Mouse (Mus musculus) cerebellum, adult 11 months (tissue): ENCODE measurements around the gene Dync1i2.

Experiments
- DNase-seq: peaks from one replicate; pipeline ENCODE4 v3.0.0; 2022

The Dync1i2 gene

DNA sequence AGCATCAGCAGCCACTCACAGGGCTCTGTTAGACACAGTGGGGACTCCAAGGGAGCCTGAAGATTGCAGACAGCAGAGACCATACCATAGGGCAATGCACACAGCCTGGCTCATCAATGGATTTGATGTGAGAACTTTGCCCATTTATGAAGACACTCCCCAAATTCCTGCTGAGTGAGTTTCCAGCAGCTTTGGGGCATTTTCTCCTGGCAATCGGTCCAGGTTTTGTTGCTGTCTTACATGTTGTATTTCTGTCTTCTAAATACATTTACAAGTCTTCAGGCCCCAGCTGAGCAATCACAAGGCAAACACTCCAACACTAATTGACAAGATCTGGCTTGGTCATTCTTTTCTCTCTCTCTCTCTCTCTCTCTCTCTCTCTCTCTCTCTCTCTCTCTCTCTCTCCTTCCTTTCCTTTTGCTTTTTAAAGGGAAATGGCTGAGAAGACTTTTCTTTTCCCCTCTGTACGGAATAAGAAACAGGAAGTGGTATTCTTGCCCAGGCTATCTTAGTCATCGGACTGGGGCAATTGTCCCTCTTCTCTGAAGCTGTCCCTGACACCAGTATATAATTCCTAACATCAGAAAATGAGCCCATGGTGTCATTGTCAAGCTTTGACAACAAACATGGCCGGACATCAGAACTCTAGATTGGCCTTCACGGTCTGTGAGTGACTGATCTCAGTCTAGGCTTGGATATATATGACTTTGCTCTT, 2.3 kb upstream of the Dync1i2 start:
- DNase-seq, result no peak

DNA sequence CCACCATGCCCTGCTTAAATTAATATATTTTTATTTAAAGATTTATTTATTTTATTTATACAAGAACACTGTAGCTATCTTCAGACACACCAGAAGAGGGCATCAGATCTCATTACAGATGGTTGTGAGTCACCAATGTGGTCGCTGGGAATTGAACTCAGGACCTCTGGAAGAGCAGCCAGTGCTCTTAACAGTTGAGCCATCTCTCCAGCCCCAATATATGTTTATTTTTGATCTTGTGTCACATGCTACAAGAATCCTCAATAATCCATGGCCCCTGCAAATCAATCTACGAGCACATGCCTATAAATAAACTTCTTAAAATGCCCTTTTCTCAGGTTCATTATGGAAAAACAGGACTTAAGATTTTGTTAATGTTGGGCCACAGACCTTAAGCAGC, 410 bp upstream of the Dync1i2 start:
- peak; percentile 17 for DNase-seq

DNA sequence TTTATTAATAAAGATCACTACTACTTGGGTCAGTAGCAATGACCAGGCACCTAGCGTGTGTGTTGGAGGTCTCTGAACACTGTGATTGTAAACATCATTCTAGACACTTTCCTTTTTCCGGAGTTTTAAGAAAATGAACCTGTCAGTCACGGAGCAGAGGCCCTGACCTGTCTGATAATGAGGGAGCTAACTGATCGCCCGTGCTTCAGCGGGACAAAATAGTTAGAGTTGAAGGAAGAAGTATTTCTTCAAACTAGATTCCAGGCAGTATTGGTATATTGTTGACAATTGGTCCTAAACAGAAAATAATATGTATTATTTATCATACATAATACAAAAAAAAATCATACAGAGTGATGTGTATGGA, 837 bp downstream of the Dync1i2 start:
- DNase-seq, result no peak

DNA sequence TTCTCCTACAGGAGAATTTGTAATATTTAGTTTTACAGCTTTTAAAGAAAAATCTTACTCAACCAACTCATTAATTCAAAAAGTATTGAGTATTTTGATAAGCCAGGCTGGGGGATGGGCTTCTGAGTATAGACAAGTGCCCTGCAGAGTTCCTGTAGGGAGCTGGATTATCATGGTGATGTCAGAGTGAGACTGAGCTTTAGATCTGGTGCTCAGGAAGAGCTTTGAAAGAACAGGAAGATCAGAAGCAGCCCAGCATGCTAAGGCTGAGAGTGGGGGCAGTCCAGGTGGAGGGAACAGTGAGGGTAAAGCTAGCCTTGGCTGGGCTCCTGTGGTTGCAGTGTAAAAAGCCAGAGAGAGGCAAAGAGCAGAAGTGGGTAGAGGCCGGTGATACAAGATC, 9.5 kb downstream of the Dync1i2 start:
- DNase-seq, result no peak

DNA sequence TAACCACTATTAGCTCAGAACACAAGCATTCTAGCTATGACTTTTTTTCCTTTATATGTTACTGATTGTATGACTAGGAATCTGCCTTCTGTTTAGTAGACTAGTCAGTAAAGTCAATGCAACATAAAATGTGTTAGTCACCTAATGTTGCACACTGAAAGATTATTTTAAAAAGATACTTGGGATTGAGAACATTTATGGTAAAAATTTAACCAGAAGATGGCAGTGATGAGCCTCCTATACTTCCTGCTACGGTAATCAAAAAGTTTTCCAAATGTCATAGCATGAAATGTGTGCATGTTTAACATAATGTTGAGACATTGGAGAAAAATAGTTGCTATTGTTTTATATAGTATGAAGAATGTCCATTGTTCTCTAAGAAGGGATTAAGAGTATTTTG, 15.9 kb downstream of the Dync1i2 start:
- no peak for DNase-seq

DNA sequence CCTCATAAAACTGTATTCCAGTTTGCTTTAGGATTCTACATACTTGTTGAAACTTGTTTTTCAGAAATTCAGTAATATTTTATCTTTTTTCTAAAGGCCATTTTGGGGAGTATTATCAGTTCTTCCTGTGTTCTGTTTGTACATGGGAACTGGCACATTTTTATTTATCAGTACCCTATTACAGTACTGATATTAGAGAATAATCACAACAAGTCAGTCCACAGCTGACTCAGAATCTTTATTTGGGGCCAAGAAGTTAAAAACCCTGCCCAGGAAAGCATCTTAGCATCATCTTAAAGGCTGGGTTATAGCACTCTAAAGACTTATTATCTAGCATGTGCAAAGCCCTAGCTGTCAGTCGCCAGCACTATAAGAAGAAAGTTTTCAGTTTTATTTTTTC, 18.1 kb downstream of the Dync1i2 start:
- DNase-seq, result no peak

DNA sequence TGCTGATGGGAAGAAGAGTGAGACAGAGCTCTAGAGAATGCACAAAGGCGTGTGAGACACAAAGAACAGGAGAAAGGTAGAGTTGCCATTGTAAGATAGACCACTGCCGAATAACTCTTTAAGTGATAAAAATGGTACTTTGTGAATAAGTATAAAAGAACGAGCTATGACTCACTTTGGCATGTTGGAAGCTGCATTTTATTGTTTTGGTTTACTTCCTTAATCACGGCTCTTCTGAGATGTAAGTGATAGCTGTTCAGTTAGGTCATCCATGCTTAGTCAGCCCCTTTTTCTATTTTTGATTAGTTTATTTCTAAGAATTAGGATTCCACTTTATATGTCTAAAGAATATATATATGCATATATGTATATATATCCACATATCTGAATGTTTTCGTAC, 20.4 kb downstream of the Dync1i2 start:
- no peak for DNase-seq

DNA sequence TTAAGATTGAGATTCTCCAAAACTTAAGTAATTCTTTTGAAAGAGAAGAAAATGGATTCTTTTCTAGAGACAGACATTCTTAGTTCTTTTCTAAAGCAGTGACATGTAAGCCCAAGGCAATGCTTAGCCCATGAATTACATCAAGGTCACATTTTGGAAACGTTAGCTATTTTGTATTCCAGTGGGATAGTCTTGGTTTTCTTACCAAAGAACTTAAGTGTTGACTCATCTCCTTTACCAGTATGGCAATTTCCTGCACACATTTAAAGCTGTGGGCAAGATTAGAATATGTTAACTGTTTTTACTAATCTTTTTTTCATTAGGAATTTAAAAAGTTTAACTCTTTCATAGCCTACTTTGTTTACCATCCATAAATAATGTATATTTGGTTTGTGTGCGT, 21.5 kb downstream of the Dync1i2 start:
- no peak for DNase-seq

DNA sequence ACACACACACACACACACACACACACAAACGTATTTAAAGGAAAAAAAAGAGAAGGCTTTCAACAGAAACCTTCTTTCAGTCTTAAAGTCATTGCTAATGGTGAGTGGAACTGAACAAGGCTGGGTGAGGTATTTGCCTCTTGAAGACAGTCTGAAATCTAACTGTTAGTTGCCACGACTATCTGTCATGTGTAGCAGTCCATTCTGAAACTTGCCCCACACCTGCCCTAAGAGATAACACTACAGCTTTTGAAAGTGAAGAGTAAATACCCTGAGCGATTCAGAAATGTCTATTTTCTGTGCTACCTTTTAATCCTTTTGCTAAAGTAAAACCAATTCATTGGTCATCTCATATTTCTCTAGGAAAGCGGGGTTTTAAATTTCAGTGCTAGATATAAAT, 23.9 kb downstream of the Dync1i2 start:
- DNase-seq, result no peak

DNA sequence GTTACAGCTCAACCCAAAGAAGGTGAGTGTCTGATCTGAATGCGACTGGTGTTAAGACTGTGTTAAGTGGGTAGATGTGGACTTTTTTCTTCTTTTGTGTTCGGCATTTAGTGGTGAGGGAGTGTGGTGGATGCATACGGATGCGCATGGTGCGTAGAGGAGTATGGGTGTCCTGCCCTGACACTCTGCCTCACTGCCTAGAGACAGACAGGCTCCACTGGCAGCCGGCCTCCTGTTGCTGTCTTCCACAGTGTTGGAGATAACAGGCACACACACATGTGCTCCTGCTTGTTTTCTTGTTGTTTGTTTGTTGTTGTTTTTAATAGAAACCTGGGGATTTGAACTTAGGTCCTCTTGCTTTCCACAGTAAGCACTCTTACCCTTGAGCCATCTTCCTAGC, 24.5 kb downstream of the Dync1i2 start:
- no peak for DNase-seq

DNA sequence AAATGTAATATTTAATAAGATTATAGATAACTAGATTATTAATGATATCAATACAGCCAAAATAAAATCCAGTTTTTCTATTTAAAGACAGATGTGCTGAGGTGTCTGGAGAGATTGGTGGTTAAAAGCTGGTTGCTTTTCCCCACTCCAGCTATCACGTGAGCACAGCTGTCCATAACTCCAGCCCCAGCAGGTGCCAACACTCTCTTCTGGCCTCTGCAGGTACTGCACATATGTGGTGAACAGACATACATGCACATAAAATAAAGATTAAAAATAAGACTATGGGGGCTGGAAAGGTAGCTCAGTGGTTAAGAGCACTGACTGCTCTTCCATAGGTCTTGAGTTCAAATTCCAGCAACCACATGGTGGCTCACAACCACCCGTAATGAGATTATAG, 30.0 kb downstream of the Dync1i2 start:
- DNase-seq, result no peak

DNA sequence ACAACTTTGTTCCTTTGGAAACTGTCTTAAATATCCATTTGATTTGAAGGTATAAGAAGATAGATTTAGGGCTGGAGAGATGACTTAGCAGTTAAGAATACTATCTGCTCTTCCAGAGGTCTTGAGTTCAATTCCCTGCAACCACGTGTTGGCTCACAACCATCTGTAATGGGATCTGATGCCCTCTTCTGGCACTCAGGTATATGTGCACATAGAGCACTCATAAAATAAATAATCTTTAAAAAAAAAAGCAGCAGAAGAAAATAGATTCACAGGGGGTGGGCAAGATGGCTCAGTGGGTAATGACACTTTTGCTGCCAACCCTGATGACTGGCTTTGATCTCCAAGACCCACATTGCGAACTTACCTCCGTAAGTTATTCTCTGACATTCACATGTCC, 30.7 kb downstream of the Dync1i2 start:
- no peak for DNase-seq

DNA sequence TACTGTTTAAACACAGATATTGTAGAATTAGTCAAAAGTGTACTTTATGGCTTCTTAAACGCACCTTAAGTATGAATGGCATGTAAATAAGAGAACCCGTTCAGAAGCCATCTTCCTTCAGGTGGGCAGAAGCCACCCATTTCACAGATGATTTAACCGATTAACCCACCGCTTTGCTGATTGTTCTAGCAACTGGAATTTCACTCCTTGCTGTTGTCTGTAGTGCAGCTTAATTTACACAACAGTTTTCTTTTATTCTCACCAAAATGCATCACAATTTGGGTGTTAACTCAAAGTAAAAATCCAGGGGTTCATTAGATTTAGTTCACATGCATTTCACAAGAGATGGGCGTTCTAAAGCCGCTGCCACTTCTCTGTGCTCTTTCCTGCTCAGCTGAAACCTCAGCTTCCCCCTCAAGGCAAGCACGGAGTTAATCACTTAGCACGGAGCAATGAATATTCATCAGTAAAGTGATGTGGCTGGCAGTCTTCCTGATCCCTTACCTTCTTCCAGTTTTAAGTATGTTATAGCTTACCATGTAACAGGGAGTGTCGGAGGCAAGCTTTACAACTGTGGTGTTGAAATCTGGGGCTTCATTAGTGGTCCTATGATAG, 31.7 kb downstream of the Dync1i2 start:
- no peak for DNase-seq

DNA sequence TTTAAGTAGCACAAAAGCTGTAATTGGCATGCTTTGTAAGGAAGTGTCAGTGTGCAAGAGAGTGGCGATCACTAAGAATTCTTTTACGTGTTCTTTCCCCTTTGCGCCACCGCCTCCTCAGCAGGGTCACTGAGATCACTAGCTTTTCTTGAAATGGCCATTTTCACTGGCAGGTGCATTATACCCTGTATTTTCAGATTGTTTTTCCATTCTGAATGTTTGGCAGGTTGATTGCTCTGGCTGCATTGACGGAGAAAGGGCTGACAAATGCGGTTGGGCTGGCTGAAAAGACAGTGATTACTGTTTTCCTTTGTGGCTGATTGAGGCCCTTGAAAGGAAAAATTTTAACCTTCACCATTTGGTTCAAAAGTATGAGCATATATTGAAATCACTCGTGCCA, 33.3 kb downstream of the Dync1i2 start:
- no peak for DNase-seq

DNA sequence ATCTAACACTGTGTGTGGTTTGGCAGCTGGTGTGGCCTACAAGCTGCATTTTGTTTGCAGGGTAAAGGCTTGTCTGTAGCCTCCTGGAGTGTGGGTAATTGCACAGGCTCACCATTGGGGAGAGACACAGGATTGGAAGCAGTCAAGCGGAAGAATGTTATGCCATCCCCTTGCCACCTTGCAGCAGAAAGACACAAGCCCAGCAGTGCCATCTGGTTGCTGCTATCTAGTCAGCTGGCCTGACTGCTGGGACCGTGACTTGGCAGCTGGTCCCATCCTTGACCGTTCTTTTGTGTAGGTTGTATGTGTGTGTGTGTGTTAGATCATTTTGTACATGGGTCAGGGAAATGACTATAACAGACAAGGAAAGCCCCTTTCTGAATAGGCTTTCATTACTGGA, 33.9 kb downstream of the Dync1i2 start:
- peak; percentile 75 for DNase-seq

DNA sequence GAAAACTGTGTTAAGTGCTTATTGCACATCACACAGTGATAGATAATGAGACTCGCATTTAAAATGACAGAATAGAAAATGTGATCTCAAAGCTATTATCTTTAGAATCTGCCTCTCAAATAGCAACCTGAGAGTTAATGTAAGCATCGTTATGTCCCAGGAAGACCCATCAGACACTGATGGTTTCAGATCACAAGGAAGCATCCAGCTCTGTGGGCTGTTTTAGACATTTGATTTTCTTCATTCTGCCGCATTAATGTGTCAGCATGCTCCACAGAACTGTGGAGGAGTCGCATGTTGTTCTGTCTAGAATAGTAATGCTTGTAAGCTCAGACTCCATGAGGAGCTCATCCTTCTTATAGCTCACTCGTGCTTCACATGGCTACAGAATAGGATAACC, 34.6 kb downstream of the Dync1i2 start:
- no peak for DNase-seq

DNA sequence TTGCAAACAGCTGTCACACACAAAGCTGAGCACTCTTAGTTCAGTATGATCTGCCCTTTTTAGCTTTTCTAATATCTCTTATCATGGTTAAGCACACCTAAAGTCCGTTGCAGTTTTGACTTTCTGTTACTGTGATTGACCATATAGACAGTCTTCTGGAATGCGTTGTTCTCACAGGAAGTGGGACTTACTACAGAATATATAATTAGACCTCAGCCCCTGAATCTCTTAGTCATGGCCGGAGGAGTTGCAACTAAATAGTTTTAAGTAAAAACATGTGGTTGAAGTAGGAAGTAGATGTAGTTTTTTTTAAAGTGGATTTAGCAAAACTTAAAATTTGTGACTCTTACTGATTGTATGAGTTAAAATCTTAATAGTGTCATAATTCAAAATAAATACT, 36.6 kb downstream of the Dync1i2 start:
- DNase-seq, result no peak

DNA sequence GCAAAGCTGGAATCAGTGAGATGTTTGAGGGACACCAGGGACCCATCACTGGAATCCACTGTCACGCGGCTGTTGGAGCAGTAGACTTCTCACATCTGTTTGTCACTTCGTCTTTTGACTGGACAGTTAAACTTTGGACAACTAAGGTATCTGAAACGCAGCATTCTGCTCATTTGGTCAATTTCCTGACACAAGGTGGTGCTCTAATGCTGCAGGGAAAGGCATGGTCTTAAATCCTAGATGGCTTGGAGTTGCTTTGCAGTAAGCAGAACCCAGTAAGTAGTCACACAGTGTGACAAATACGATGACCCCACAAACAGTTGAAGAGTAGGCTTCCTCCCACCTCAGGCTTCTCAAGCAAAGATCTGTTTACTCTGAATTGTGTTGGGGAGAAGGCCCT, 39.3 kb downstream of the Dync1i2 start:
- no peak for DNase-seq

DNA sequence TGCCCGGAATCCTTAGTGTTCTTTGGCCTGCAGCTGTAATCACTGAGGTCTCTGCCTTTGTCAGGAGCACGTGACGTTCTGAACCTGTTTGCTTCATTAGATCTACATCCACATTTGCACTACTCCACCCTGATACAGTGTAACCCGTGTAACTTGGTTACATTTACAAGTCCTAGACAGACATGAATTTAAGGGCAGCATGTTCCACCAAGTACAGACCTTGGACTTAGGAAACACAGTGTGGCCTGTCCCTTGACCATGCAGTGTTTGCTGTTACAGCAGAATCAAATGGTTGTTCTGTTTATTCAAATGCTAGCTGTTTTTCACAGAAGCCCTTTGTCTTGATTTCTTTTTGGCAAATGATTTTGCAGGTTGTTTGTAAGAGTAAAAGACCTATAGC, 43.3 kb downstream of the Dync1i2 start:
- DNase-seq, result no peak

DNA sequence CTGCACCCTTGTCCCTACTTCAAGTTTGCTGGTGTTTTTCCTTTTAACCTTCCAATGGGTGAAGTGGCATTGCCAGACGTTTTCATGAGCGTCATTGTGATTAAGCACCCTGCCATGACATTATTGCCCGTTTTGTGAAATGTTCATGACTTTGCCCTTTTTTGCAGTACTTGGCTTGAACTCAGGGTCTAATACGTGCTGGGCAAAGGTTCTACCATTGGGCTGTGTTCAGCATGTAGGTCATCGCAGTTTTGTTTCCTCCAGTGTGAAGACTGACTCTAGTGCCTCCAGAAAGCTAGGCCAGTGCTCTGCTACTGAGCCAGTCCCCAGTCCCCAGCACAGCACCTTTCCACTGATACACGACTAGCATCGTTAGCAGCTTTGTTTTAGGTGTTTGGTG, 45.1 kb downstream of the Dync1i2 start:
- no peak for DNase-seq

DNA sequence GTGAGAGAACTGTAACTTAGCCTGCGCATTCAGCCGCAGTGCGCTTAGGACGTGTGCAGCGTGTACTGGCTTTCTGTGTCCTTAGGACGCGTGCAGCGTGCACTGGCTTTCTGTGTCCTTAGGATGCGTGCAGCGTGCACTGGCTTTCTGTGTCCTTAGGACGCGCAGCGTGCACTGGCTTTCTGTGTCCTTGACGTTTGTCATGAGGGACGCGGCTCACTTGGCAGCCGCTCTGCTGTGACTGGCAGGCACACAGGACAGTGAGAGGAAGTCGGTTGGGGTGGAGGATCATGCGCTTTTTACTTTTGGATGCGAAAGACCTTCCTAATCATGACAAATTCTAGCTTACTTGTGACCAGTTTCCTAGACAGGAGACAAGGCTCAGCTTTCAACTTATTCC, 53.1 kb downstream of the Dync1i2 start:
- no peak for DNase-seq

DNA sequence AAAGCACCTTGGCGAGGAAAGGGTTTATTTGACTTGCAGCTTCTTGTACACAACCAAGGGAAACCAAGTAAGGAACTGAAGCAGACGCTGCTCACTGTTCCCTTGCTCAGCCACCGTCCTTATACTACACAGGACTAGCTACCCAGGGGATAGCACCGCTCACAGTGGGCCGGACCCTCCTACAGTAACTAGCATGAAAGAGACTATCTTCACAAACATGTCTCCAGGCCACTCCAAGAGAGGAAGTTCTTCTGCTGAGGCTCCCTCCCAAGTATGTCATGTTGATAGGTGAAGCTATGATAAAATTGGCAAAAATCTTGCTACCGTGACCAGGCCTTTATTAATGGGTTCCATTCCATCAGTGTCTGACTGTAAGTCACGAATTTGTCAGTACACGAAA, 57.2 kb downstream of the Dync1i2 start:
- no peak for DNase-seq

DNA sequence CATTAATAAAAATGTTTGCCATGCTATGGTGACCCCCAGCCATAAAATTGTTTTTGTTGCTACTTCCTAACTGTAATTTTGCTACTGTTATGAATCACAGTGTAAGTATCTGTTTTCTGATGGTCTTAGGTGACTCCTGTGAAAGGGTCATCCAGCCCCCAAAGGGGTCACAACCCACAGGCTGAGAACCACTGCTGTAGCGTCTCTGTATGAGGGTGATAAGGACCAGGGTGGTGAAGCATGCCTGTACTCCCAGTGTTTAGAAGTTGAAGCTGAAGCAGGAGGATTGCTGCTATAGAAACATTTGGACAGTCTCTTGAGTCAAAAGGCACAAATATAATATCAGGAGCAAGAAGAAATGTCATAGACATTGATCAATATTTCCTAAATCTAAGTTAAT, 57.8 kb downstream of the Dync1i2 start:
- no peak for DNase-seq

DNA sequence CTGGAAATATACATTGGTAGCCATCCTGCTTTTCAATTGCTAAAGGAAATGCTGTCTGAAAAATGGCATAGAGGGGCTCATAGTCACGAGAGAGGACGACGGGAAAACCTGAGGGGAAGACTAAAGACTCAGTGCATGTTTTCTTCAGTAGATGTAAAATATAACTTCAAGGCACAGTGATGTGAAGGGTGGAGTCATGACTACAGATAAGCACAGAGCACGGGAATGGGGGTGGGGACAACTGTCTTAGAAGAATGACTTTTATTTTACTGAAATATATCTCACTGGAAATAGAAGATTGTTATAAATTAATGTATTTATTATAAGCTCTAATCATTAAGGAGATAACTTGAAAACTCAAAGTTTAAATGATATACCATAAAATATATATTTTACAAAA, 58.6 kb downstream of the Dync1i2 start:
- no peak for DNase-seq

DNA sequence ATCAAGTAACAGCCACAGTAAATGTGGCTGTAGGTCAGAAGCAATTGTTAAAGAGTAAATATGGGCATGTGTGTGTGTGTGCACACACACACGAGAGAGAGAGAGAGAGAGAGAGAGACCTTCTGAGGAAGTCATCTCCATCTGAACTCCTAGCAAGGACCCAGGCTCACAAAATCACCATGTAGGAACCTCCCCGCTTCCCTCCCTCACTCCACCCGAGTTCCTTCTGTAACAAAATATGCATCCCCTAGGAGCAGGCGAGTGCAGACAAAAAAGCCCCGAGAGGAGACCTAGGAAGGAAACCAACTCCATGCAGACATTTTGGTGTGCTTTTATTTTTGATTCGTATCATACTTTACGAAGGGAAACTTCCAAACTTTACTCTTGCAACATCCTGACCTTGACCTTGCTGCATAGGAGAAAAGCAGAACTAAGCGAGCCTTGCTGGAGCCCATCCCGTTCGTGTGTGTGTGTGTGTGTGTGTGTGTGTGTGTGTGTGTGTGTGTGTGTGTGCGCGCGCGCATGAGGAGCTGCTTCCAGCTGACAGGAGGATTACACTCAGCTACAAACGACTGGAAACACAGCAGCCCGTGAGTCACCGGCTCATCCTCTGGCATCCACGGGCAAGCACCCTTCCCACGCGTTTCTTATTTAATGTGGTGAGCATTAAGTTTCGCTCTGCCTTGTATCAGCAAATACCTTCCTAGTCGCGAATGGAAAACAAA, 62.6 kb downstream of the Dync1i2 start:
- DNase-seq, result no peak
